Mouse (Mus musculus) midbrain, embryonic 12.5 days (tissue): Measurements from ENCODE around the gene Rela. TPM values are rescaled to one million over a fixed set of nuclear protein-coding genes. Genes with fewer than 3 reads are reported as not detected.
A peak's percentile ranks its signal among the peaks of the same experiment; 100 is the strongest.

Experiments
- ATAC-seq: fragments of 200-750 bp; cut with Nextera tagmentation; 2 replicates; pipeline ENCODE4 v1.8.0; 2017; ENCODE audit warnings: low read depth, moderate TSS enrichment, moderate library complexity; ENCODE audit not compliant: low FRiP score
- H3K27ac ChIP-seq: fragments of 300-500 bp; sonication (generic); replicated peaks from 2 replicates; pipeline ENCODE4 v1.5.1; 2016; ENCODE audit warnings: mild to moderate bottlenecking
- H3K27me3 ChIP-seq: fragments of 300-500 bp; sonication (generic); 2 replicates; pipeline ENCODE4 v1.6.1; 2016; ENCODE audit warnings: mild to moderate bottlenecking
- H3K36me3 ChIP-seq: fragments of 300-500 bp; sonication (generic); 2 replicates; pipeline ENCODE4 v1.6.1; 2016
- H3K4me1 ChIP-seq: fragments of 300-500 bp; sonication (generic); 2 replicates; pipeline ENCODE4 v1.6.1; 2016
- H3K4me2 ChIP-seq: fragments of 300-500 bp; sonication (generic); replicated peaks from 2 replicates; pipeline ENCODE4 v1.6.1; 2016; ENCODE audit warnings: mild to moderate bottlenecking, moderate library complexity
- H3K4me3 ChIP-seq: fragments of 300-500 bp; sonication (generic); 2 replicates; pipeline ENCODE4 v1.5.1; 2016; ENCODE audit warnings: mild to moderate bottlenecking
- H3K9ac ChIP-seq: fragments of 300-500 bp; sonication (generic); replicated peaks from 2 replicates; pipeline ENCODE4 v1.6.1; 2016; ENCODE audit warnings: mild to moderate bottlenecking, moderate library complexity
- H3K9me3 ChIP-seq: fragments of 300-500 bp; sonication (generic); 2 replicates; pipeline ENCODE4 v1.6.1; 2016; ENCODE audit warnings: mild to moderate bottlenecking
- WGBS: fragments of 180-500 bp; shearing (Covaris S2); methylation state at CpG from one replicate; pipeline ENCODE4 v1.1.7; 2016; 5-methylcytosine and 5-hydroxymethylcytosine counted together
- polyA plus RNA-seq: library from polyadenylated mRNA; unstranded; fragments of >200 nt; fragmentation: Nextera tagmentation; extraction: Ambion mirVana; gene quantifications from 2 replicates; pipeline ENCODE4 v1.2.1, GENCODE M21; 2016

The Rela gene
- 34.2 and 37.6 TPM in 2 replicates for polyA plus RNA-seq

DNA sequence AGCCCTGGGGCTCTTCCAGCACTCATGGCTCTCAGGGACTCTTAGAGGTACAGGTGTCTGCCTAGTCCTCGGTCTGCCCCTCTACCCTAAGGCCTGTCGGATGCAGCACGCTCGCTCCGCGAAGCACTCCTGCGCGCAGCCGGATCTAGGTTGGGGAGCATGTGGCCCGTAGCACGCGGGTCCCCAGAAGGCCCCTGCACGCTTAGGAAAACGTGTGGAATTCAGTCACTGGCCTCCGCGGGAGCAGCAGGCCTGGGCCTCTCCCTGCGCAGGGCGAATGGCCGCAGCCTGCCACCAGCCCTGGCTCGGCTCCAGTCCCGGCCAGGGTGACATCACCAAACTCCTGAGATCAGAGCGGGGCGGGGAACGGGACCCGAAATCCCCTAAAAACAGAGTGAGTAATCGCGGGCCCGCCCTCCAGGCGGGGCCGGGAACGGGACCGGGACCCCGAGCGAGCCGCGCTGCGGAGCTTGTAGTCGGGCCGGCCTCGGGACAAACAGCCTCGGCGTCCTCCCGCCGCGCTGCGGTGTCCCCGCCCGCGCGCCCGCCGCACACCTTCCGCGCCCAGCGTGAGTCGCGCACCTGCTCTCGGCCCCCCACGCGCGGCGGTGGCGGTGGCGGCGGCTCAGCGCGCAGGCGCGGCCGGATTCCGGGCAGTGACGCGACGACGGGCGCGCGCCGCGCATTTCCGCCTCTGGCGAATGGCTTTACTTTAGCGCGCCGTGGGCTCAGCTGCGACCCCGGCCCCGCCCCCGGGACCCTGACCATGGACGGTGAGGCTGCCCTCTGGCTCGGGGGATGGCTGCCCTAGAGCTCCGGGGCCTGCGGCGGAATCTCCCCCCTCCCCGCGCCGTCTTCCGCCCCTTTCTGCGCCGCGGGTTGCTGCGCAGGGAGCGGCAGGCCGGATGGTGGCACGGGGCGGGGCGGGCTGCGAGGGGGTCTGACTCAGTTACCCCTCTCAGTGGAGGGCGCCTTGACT is at the start of gene Rela:
TSS of gene Rela (plus strand) at position 415 of the 979 bp plus-strand sequence.
- Histone ChIP-seq H3K27me3 (no peaks in the 10 kb centered on the region), H3K4me2 (peak within 1 kb of the TSS; percentile 72)
- ATAC-seq: peak; percentile 83

DNA sequence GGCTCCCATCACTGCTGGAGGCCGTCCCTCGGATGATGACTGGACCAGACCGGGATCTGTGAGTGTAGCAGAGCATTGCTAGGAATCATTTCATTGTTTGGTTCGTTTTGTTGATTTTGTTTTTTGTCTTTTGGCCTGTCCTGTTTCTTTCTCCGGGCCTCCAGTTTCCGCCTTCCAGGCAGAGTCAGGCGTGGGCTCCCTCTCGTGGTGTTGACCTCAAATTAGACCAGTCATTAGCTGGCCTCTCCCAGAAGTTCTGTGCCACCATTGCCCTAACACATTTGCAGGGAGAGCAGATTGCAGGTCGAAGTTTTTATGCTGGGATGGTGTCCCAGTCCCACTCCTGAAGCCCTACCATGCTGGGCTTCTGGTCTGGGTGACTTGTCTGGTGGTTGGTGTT is 48.1 kb upstream of the Rela start:
- Histone ChIP-seq H3K4me3 (no peak overlapping the region), H3K9me3 (no peaks in the 10 kb centered on the region), H3K27ac (no peak overlapping the region), H3K27me3 (no peaks in the 10 kb centered on the region), H3K9ac (no peak overlapping the region), H3K4me2 (no peak overlapping the region), H3K4me1 (no peaks in the 10 kb centered on the region), H3K36me3 (no peaks in the 10 kb centered on the region)
- WGBS: 83% methylated on average over 9 of the region's 9 CpGs
- no peak for ATAC-seq

More for the DNA sequence above, at the start of gene Rela:
- peaks cover 16% of the 10 kb centered on the region for H3K4me1 ChIP-seq
- H3K9me3 ChIP-seq: no peaks in the 10 kb centered on the region
- H3K36me3 ChIP-seq: peaks cover 37% of the 10 kb centered on the region
- WGBS: 1% methylated on average over 88 of the region's 109 CpGs
- peak within 1 kb of the TSS; percentile 84 for H3K4me3 ChIP-seq
- H3K27ac ChIP-seq: peak within 1 kb of the TSS; percentile 79
- peak within 1 kb of the TSS; percentile 84 for H3K9ac ChIP-seq

DNA sequence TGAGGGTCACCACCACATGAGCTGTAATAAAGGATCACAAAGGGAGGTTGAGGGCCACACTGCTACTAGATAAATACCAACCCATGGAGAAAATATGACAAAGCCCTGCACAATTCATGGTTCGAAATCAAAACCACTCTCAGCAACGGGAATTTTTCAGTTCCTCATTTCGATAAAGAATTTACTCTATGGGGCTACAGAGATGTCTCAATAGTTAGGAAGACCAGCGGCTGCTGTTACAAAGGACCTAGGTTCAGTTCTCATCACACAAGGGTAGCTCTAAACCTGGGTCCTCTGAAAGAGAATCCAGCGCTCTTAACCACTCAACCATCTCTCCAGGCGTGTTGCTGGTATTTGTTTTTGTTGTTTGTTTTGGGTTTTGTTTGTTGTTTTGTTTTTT is 45.4 kb upstream of the Rela start:
- no peak for ATAC-seq
- Histone ChIP-seq H3K27ac (no peak overlapping the region), H3K36me3 (no peaks in the 10 kb centered on the region), H3K27me3 (no peaks in the 10 kb centered on the region; the same call in 1 of the 2 replicates), H3K9ac (no peak overlapping the region), H3K4me3 (no peak overlapping the region), H3K9me3 (no peaks in the 10 kb centered on the region), H3K4me2 (no peak overlapping the region), H3K4me1 (no peaks in the 10 kb centered on the region)
- 89% methylated on average over 6 of the region's 6 CpGs for WGBS

DNA sequence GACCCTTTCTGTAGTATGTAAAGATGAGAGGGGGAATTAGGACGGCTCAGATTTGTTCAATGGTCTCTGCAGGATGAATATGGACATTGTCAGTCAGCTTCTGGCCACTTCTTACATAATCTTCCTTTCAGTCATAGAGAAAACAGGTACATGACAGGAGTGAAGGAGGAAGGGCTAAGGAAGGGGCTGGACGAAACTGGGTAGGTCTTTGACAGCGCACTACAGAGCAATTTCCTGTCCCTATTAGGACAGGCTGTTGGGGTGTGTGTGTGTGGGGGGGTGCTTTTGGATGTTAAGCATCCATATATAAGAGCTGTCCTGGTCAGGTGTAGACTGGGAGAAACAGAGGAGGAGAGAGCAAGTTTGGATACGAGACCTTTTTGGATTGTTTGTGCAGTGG is 38.1 kb upstream of the Rela start:
- Histone ChIP-seq H3K4me1 (peaks cover 23% of the 10 kb centered on the region), H3K27me3 (no peaks in the 10 kb centered on the region; the same call in 1 of the 2 replicates), H3K4me2 (no peak overlapping the region), H3K9me3 (no peaks in the 10 kb centered on the region), H3K4me3 (no peak overlapping the region), H3K27ac (no peak overlapping the region), H3K9ac (no peak overlapping the region), H3K36me3 (peaks cover 15% of the 10 kb centered on the region)
- no peak for ATAC-seq
- 80% methylated on average over 4 of the region's 4 CpGs for WGBS

DNA sequence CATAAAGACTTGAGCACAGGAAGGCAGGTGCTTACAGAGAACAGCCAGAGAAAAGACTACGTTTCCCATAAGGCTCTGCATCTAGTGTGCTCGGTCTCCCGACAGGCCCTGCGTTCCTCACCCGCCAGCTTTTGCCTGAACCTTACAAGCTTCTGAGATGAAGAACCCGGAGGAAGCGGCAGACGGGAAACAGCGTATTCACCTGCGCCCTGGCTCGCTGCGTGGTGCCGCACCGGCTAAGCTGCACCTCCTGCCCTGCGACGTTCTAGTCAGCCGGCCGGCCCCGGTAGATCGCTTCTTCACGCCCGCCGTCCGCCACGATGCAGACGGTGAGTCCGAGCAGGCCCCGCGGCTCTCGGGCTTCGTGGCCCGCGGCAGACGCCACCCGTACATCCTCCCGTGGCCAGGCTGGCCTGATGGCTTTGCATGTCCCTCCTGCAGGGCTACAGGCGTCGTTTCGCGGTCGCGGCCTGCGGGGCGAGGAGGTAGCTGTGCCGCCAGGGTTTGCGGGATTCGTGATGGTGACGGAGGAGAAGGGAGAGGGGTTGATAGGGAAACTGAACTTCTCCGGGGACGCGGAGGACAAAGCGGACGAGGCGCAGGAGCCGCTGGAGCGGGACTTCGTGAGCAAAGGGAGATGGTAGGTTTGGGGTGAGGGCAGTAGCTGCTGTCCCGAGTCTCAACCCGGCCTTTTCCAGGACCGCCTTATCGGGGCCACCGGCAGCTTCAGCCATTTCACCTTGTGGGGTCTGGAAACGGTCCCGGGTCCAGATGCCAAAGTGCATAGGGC is 35.3 kb upstream of the Rela start, which contains the start of gene Rnaseh2c:
TSS of gene Rnaseh2c (plus strand) at position 122 of the 790 bp plus-strand sequence.
- peaks cover 23% of the 10 kb centered on the region for H3K4me1 ChIP-seq
- H3K4me3 ChIP-seq: peak within 1 kb of the TSS; percentile 92
- H3K36me3 ChIP-seq: peaks cover 42% of the 10 kb centered on the region
- H3K4me2 ChIP-seq: peak within 1 kb of the TSS; percentile 81
- H3K27ac ChIP-seq: peak within 1 kb of the TSS; percentile 87
- peak within 1 kb of the TSS; percentile 95 for H3K9ac ChIP-seq
- ATAC-seq: peak; percentile 89
- under 1% methylated on average over 64 of the region's 64 CpGs for WGBS
- H3K27me3 ChIP-seq: no peaks in the 10 kb centered on the region
- no peaks in the 10 kb centered on the region for H3K9me3 ChIP-seq

DNA sequence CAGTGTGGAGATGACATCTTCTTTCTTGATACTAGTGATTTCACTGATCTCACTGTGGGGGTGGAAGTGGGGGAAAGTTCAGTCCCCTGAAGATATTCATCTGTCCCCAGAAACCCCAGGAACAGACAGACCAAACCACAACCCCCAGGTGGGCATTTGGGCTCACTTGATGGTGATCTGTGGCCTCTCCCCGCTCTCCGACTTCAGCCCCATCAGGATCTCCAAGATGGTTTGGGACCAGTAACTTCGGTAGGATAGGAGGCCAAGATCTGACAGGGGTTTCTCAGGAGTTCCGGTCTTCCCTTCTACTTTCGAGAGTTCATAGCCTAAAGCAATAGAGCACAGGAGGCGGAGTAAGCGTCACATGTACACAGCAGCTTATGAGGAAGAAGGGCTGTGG is 33.6 kb upstream of the Rela start:
- no peak overlapping the region for H3K4me2 ChIP-seq
- H3K4me1 ChIP-seq: peaks cover 31% of the 10 kb centered on the region
- H3K27me3 ChIP-seq: no peaks in the 10 kb centered on the region
- H3K4me3 ChIP-seq: no peak overlapping the region
- no peak overlapping the region for H3K9ac ChIP-seq
- H3K27ac ChIP-seq: no peak overlapping the region
- ATAC-seq: no peak
- H3K9me3 ChIP-seq: no peaks in the 10 kb centered on the region
- 88% methylated on average over 7 of the region's 7 CpGs for WGBS
- peaks cover 59% of the 10 kb centered on the region for H3K36me3 ChIP-seq

DNA sequence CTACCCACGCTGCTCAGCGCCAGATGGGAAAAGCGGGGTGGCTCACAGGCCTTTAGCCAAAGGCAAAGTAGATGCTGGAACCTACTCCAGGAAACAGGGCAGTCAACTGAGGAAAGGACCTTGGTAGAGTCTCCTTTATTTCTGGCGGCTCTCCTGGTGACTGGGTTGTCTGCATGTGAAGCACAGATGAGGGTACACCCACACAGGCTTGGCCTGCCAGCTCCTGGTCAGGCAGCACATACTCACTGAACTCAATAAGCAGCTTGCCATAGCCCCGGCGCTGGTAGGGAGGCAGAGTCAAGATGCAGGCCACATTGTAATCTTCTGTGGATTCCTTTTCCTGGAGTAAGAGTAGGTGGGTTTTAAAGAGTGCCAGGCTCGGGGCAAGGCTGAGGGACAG is 32.2 kb upstream of the Rela start:
- peaks cover 63% of the 10 kb centered on the region for H3K36me3 ChIP-seq
- H3K4me2 ChIP-seq: no peak overlapping the region
- H3K9ac ChIP-seq: no peak overlapping the region
- H3K4me3 ChIP-seq: no peak overlapping the region
- H3K4me1 ChIP-seq: peaks cover 38% of the 10 kb centered on the region
- no peaks in the 10 kb centered on the region for H3K9me3 ChIP-seq
- 95% methylated on average over 7 of the region's 7 CpGs for WGBS
- ATAC-seq: no peak
- no peak overlapping the region for H3K27ac ChIP-seq
- no peaks in the 10 kb centered on the region for H3K27me3 ChIP-seq

DNA sequence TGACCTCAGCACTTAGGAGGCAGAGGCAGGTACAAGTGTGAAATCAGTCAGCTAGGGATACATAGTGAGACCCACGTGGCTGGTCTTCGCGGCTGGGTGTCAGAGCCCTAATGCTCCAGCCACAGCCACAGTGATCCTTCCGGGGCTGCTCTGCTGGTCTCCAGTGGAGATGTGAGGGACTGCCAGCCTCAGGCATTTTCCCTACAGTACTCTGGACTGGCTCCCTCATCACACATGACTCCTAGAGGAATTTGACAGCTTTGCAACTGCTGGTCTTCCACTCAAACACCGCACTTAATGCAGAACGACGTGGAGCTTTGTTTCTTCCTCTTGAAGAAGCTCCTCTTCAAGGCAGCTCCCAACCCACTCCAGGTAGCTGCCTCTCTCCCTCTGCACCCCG is 31.1 kb upstream of the Rela start:
- peaks cover 47% of the 10 kb centered on the region for H3K4me1 ChIP-seq
- no peak overlapping the region for H3K9ac ChIP-seq
- no peak for ATAC-seq
- H3K4me2 ChIP-seq: no peak overlapping the region
- peaks cover 63% of the 10 kb centered on the region for H3K36me3 ChIP-seq
- no peaks in the 10 kb centered on the region for H3K9me3 ChIP-seq
- no peaks in the 10 kb centered on the region for H3K27me3 ChIP-seq
- WGBS: 87% methylated on average over 8 of the region's 8 CpGs
- H3K4me3 ChIP-seq: no peak overlapping the region
- no peak overlapping the region for H3K27ac ChIP-seq

DNA sequence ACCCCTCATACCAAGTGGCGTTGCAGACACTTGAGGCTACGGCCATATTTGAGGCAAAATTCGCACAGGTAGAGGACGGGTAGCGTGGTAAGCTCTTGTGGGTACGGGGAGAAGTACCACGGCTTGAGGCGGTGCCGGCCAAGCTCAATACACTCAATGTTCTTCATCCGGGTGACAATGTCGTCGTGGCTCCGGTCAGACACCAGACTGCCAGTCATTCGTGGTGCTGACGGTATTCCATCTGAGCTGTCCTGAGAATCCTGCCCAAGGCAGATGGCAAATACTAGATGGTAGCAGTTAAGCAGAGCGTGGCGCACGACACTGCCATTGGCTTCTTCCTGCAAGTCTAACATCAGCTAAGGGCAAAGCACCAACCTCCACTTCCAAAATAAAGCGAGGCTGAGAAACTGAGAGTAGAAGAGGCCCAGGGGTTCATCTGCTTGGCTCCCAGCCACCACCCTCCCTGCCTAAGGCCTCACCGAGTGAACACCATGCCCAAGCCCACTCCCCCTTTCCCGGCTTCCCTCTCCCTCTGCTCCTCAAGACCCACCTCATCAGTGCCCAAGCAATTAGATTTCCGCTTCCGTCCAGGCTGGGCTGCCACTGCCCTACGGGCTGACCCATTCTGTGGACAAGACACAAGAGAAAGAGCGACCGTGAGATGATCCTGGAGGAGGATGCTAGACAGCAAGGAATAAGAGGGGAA is 29.4 kb upstream of the Rela start:
- Histone ChIP-seq H3K36me3 (peaks cover 61% of the 10 kb centered on the region), H3K9ac (no peak overlapping the region), H3K4me2 (0 out of 2 replicates have a peak overlapping the region, but pooled peaks have one; percentile 57), H3K4me3 (0 out of 2 replicates have a peak overlapping the region, but pooled peaks have one; percentile 74), H3K4me1 (peaks cover 37% of the 10 kb centered on the region), H3K9me3 (no peaks in the 10 kb centered on the region), H3K27me3 (no peaks in the 10 kb centered on the region), H3K27ac (no peak overlapping the region)
- no peak for ATAC-seq
- 97% methylated on average over 26 of the region's 26 CpGs for WGBS

DNA sequence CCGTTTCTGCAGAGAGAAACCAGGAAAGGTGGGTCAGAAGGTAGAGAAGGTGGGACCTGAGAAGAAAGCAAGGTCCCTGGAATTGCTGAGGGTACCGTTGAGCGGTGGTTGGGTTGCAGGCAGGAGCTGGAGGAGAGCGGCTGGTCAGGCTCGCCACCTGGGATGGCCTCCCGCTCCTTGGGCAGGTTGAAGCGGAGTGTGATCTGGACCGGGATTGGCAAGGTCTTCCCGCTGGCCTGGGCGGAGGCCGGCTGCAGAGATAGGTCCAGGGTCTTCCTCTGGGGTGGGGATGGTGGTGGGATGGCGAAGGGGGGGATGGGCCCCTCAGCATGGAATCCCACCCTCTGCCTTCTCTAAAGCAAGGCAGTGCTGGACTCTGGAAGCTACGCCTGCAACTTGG is 28.6 kb upstream of the Rela start:
- peak overlapping the region; percentile 79 for H3K9ac ChIP-seq
- H3K27ac ChIP-seq: peak overlapping the region; percentile 99; the same call in 1 of the 2 replicates
- no peak for ATAC-seq
- WGBS: 97% methylated on average over 13 of the region's 13 CpGs
- H3K4me2 ChIP-seq: peak overlapping the region; percentile 57
- peaks cover 53% of the 10 kb centered on the region for H3K36me3 ChIP-seq
- H3K27me3 ChIP-seq: peaks cover 5% of the 10 kb centered on the region; the same call in 1 of the 2 replicates
- H3K4me3 ChIP-seq: peak overlapping the region; percentile 74
- H3K4me1 ChIP-seq: peaks cover 28% of the 10 kb centered on the region
- no peaks in the 10 kb centered on the region for H3K9me3 ChIP-seq

DNA sequence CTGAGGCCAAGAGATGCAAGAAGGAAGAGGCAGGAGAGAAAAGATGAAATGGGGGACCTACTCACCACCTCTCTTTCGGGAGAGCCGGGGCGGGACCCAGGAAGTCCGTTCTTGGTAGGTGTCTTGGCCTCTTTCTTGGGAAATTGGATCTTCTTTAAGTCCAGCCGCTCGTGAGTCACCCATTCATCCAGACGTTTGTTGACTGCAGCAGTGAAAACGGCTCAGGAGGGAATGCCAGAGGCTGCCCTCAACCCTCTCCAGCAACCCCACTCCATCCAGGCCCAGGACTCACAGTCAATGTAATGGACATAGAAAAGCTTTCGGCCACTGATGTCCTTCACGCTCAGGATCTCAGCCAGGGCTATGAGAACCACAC is 28.1 kb upstream of the Rela start:
- no peaks in the 10 kb centered on the region for H3K9me3 ChIP-seq
- H3K27me3 ChIP-seq: peaks cover 5% of the 10 kb centered on the region; the same call in 1 of the 2 replicates
- H3K4me1 ChIP-seq: peaks cover 25% of the 10 kb centered on the region
- H3K9ac ChIP-seq: peak overlapping the region; percentile 79
- H3K27ac ChIP-seq: peak overlapping the region; percentile 99
- H3K4me2 ChIP-seq: peak overlapping the region; percentile 57
- peak overlapping the region; percentile 74 for H3K4me3 ChIP-seq
- 66% methylated on average over 10 of the region's 10 CpGs for WGBS
- ATAC-seq: no peak
- H3K36me3 ChIP-seq: peaks cover 48% of the 10 kb centered on the region
